Mouse (Mus musculus) hindbrain, postnatal 0 days (tissue): ENCODE data around the gene Cenpt. TPM values are rescaled to one million over a fixed set of nuclear protein-coding genes. Genes with fewer than 3 reads are reported as not detected.

Experiments
- ATAC-seq: fragments of 200-750 bp; cut with Nextera tagmentation; 2 replicates; pipeline ENCODE4 v1.8.0; 2017; ENCODE audit warnings: mild to moderate bottlenecking, moderate TSS enrichment, moderate library complexity
- DNase-seq: peaks from one replicate; pipeline ENCODE4 v3.0.0-alpha.2; 2015; ENCODE audit warnings: low spot score
- H3K27ac ChIP-seq: fragments of 300-500 bp; sonication (generic); 2 replicates; pipeline ENCODE4 v1.5.1; 2014; ENCODE audit warnings: mild to moderate bottlenecking
- H3K27me3 ChIP-seq: fragments of 300-500 bp; sonication (generic); 2 replicates; pipeline ENCODE4 v1.6.1; 2014; ENCODE audit warnings: low read length, mixed read lengths; ENCODE audit not compliant: insufficient read depth
- H3K36me3 ChIP-seq: fragments of 300-500 bp; sonication (generic); 2 replicates; pipeline ENCODE4 v1.6.1; 2014; ENCODE audit warnings: low read length, mixed read lengths; ENCODE audit not compliant: insufficient read depth
- H3K4me1 ChIP-seq: fragments of 300-500 bp; sonication (generic); 2 replicates; pipeline ENCODE4 v1.6.1; 2014; ENCODE audit warnings: antibody characterized with exemption, low read length, mixed read lengths; ENCODE audit not compliant: insufficient read depth
- H3K4me2 ChIP-seq: fragments of 300-500 bp; sonication (generic); 2 replicates; pipeline ENCODE4 v1.6.1; 2014; ENCODE audit warnings: low read depth, mild to moderate bottlenecking, low read length, moderate library complexity, mixed read lengths
- H3K4me3 ChIP-seq: fragments of 300-500 bp; sonication (generic); 2 replicates; pipeline ENCODE4 v1.5.1; 2014; ENCODE audit warnings: low read length
- H3K9ac ChIP-seq: fragments of 300-500 bp; sonication (generic); replicated peaks from 2 replicates; pipeline ENCODE4 v1.6.1; 2014; ENCODE audit warnings: mild to moderate bottlenecking, low read length, moderate library complexity, mixed read lengths
- H3K9me3 ChIP-seq: fragments of 300-500 bp; sonication (generic); 2 replicates; pipeline ENCODE4 v1.6.1; 2016; ENCODE audit warnings: low read length, mixed read lengths
- CTCF ChIP-seq: IDR thresholded peaks from 2 replicates; pipeline ENCODE4 v1.5.1; 2016; ENCODE audit warnings: antibody characterized with exemption, control low read depth, low read depth
- WGBS: fragments of 180-500 bp; shearing (Covaris S2); extraction: QIAGEN DNeasy Blood & Tissue Kit; methylation state at CpG from one replicate; pipeline ENCODE4 v1.1.7; 2014; 5-methylcytosine and 5-hydroxymethylcytosine counted together
- polyA plus RNA-seq: library from polyadenylated mRNA; unstranded; fragments of >200 nt; fragmentation: Nextera tagmentation; extraction: Ambion mirVana; gene quantifications from 2 replicates; pipeline ENCODE4 v1.2.1, GENCODE M21; 2015
- total RNA-seq: library from RNA; depleted of rRNA; stranded (reverse); fragments of >200 nt; gene quantifications from 2 replicates; pipeline ENCODE4 v1.2.3, GENCODE M21; 2014

Gene Cenpt
- total and polyA plus RNA-seq, 2 experiments from 2014 or later: 39.9 to 45.3 TPM

DNA sequence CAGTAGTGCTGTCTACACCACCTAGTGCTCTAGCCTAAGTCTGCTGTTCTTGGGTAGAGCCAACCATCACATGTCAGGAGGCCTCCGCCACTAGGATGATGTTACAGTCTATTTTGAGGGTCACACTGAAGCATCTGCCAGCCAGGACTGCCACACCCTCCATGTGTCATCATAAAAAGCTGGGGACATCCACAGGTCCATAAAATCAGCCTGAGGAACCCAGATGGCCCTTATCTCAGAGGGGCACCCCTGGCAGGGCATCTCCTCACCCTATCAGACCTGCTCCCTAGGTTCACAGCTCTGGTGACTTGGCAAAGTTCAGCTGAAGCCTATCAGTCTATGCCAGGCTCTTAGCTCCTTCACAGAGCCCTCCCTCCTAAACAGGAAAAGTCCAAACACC, 32.2 kb downstream of the Cenpt start:
- H3K4me3 ChIP-seq: no peak overlapping the region
- WGBS: 100% methylated on average over 1 of the region's 1 CpGs

DNA sequence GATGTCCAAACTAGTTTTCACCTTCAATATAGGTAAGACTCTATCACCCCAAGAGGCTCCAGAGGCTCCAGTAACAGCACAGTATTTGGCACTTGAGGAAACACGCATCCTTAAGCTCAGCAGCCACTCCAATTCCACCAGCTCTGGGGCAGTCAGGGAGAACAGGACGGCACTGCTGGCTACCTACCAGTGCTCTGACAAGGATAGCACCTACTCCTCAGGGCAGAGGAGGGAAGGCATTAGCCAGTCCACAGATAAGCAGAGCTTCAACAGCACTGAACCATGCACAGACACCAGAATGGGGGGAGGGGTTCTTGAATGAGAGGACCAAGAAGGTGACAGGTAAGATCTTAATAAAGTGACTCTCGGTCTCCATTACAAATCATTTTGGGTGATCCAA, 33.4 kb downstream of the Cenpt start:
- Histone ChIP-seq H3K27me3 (no peaks in the 10 kb centered on the region), H3K9ac (no peak overlapping the region), H3K4me1 (no peaks in the 10 kb centered on the region), H3K4me3 (no peak overlapping the region), H3K4me2 (no peak overlapping the region), H3K36me3 (peaks cover 5% of the 10 kb centered on the region; the same call in 1 of the 2 replicates), H3K27ac (no peak overlapping the region), H3K9me3 (no peaks in the 10 kb centered on the region)
- no peak for TF ChIP-seq CTCF
- DNase-seq (no peak), ATAC-seq (no peak)
- 85% methylated on average over 3 of the region's 3 CpGs for WGBS

More for the DNA sequence above, 32.2 kb downstream of the Cenpt start:
- ATAC-seq (no peak), DNase-seq (no peak)
- Histone ChIP-seq H3K27me3 (no peaks in the 10 kb centered on the region), H3K27ac (no peak overlapping the region), H3K4me1 (peaks cover 3% of the 10 kb centered on the region), H3K9ac (no peak overlapping the region), H3K9me3 (no peaks in the 10 kb centered on the region), H3K36me3 (peaks cover 7% of the 10 kb centered on the region; the same call in 1 of the 2 replicates), H3K4me2 (no peak overlapping the region)
- TF ChIP-seq CTCF: no peak

DNA sequence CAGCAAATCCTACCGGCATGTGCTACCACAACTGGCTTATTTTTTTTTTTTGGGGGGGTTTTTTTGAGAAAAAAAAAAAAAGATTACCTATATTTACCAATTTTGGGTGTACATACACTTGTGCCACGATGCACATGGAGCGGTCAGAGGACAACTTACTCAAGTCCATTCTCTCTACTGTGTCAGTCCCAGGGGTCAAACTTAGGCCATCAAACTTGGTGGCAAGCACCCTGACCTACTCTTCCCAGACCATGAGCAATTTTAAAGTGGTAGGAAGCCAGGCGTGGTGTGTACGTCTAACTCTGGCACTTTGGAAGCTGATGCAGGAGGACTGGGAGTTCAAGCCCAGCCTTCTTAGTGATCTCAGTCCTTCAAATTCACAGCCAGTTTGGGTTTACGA, 39.8 kb downstream of the Cenpt start:
- Histone ChIP-seq H3K9ac (no peak overlapping the region), H3K4me3 (no peak overlapping the region), H3K4me2 (no peak overlapping the region), H3K27me3 (no peaks in the 10 kb centered on the region), H3K4me1 (no peaks in the 10 kb centered on the region; the same call in 1 of the 2 replicates), H3K9me3 (no peaks in the 10 kb centered on the region), H3K27ac (no peak overlapping the region), H3K36me3 (peaks cover 6% of the 10 kb centered on the region; the same call in 1 of the 2 replicates)
- no peak for TF ChIP-seq CTCF
- DNase-seq: no peak
- WGBS: 95% methylated on average over 6 of the region's 6 CpGs
- ATAC-seq: no peak

DNA sequence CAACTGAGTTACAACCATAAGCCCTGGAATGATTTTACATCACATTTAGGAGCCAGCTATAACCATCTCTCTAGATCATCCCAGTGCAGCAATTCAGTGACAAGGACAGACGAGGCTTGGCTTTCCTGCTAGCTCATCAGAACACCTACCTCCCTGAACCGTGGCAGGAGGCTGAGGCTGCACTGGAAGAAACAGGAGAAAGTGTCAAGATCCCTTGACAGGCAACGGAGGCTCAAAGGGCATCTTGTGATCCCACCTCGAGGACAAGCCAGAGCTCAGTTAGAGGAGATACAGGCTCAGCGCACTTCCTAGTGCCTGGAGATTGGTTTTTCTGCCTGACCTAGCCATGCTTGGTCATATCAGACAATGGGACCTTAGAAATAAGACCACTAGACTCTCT, 40.6 kb downstream of the Cenpt start:
- DNase-seq: no peak
- no peaks in the 10 kb centered on the region for H3K9me3 ChIP-seq
- H3K27me3 ChIP-seq: no peaks in the 10 kb centered on the region
- H3K4me1 ChIP-seq: no peaks in the 10 kb centered on the region; the same call in 1 of the 2 replicates
- ATAC-seq: no peak
- TF ChIP-seq CTCF: no peak
- H3K4me2 ChIP-seq: no peak overlapping the region
- peaks cover 6% of the 10 kb centered on the region; the same call in 1 of the 2 replicates for H3K36me3 ChIP-seq
- no peak overlapping the region for H3K4me3 ChIP-seq
- WGBS: 87% methylated on average over 5 of the region's 5 CpGs
- no peak overlapping the region for H3K27ac ChIP-seq
- no peak overlapping the region for H3K9ac ChIP-seq

DNA sequence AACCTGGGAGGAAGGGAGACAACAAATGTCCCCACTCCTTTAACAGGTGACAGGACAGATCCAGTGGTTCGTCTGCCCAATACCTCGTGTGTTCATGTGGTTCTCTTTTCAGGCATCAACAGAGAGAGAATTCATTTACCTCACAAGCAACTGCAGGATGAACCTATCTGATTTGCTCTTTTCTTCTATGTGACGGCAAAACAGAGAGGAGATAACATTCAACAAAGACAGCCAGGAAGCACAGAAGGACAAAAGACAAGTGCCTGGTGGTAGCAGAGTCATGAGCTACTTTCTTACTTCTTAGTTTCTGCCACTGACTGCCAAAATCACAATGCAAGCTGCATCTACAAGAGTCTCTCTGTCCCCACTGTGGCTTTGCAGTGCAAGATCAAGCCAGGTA, 41.5 kb downstream of the Cenpt start:
- no peak for DNase-seq
- H3K9ac ChIP-seq: no peak overlapping the region
- WGBS: 81% methylated on average over 3 of the region's 3 CpGs
- H3K9me3 ChIP-seq: no peaks in the 10 kb centered on the region
- no peak overlapping the region for H3K27ac ChIP-seq
- H3K27me3 ChIP-seq: no peaks in the 10 kb centered on the region
- no peak overlapping the region for H3K4me2 ChIP-seq
- H3K4me1 ChIP-seq: no peaks in the 10 kb centered on the region; the same call in 1 of the 2 replicates
- TF ChIP-seq CTCF: no peak
- no peak overlapping the region for H3K4me3 ChIP-seq
- H3K36me3 ChIP-seq: peaks cover 6% of the 10 kb centered on the region; the same call in 1 of the 2 replicates
- ATAC-seq: no peak

DNA sequence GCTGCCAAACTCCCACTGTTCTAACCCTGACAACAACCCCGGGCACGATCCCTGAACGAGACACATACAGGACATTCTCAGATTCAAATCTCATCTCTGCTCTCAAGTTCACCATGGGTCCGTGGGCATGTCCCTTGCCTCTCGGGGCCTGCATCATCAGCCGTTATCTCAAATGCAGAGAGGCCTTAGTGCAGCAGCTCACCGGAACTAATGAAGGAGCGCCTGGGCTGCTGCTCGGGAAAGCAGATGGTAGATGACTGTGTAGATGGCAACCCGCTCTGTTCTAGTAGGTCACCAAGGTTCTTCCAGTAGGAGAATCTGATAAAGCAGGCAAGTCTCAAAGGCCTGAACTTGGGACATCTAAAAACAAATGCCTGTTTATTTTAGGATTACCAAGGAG, 42.0 kb downstream of the Cenpt start:
- no peak for DNase-seq

DNA sequence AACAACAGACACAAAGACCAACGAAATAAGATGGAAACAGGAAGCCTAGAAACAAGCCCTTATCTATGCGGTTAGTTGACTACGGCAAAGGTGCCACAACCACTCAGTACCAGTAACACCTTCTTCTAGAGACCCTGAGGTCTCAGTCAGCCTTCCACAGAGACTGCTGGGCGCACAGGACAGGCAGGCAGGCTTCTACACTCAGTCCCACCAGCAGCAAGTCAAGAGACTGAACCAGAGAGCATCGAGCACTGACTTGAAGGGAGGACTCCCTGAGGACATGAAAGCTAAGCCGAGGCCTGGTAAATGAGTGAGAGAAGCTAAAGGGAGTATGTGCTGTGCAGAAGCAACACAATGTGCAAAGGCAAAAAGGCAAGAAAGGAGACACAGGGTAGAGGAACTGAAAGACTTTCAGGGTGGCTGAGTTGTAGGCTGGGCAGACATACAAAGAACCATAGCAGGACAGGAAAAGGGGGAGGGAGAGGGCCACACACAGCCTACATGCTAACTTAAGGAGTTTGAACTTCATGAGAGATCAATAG, 42.8 kb downstream of the Cenpt start:
- Histone ChIP-seq H3K9ac (no peak overlapping the region), H3K4me3 (no peak overlapping the region), H3K27ac (no peak overlapping the region), H3K27me3 (no peaks in the 10 kb centered on the region), H3K4me1 (no peaks in the 10 kb centered on the region; the same call in 1 of the 2 replicates), H3K36me3 (peaks cover 8% of the 10 kb centered on the region; the same call in 1 of the 2 replicates), H3K9me3 (no peaks in the 10 kb centered on the region), H3K4me2 (no peak overlapping the region)
- DNase-seq (no peak), ATAC-seq (no peak)
- WGBS: 83% methylated on average over 6 of the region's 6 CpGs
- no peak for TF ChIP-seq CTCF

More for the DNA sequence above, 42.0 kb downstream of the Cenpt start:
- no peaks in the 10 kb centered on the region for H3K27me3 ChIP-seq
- 70% methylated on average over 10 of the region's 10 CpGs for WGBS
- H3K4me1 ChIP-seq: no peaks in the 10 kb centered on the region; the same call in 1 of the 2 replicates
- no peak overlapping the region for H3K4me2 ChIP-seq
- ATAC-seq: no peak
- H3K4me3 ChIP-seq: no peak overlapping the region
- no peak overlapping the region for H3K9ac ChIP-seq
- H3K36me3 ChIP-seq: peaks cover 6% of the 10 kb centered on the region; the same call in 1 of the 2 replicates
- TF ChIP-seq CTCF: no peak
- no peaks in the 10 kb centered on the region for H3K9me3 ChIP-seq
- no peak overlapping the region for H3K27ac ChIP-seq
